Mouse (Mus musculus) stomach, embryonic 15.5 days (tissue): ENCODE measurements at regions not wholly inside any gene's neighbourhood (a gene's known extent, or its start where the extent isn't known, plus 50 kb on each side); places are given as distances from the start of the nearest gene placed in this dataset.

ENCODE experiments used
- ATAC-seq: fragments of 200-750 bp; cut with Nextera tagmentation; 2 replicates; pipeline ENCODE4 v1.8.0; 2017; ENCODE audit warnings: low read depth, moderate number of reproducible peaks, moderate TSS enrichment; ENCODE audit not compliant: insufficient read depth, low FRiP score
- H3K27ac ChIP-seq: fragments of 300-500 bp; sonication (generic); 2 replicates; pipeline ENCODE4 v1.5.1; 2015; ENCODE audit warnings: mild to moderate bottlenecking, inconsistent platforms
- H3K27me3 ChIP-seq: fragments of 300-500 bp; sonication (generic); replicated peaks from 2 replicates; pipeline ENCODE4 v1.6.1; 2015; ENCODE audit warnings: inconsistent platforms
- H3K36me3 ChIP-seq: fragments of 300-500 bp; sonication (generic); 2 replicates; pipeline ENCODE4 v1.6.1; 2015; ENCODE audit warnings: inconsistent platforms
- H3K4me1 ChIP-seq: fragments of 300-500 bp; sonication (generic); 2 replicates; pipeline ENCODE4 v1.6.1; 2015; ENCODE audit warnings: inconsistent platforms
- H3K4me2 ChIP-seq: fragments of 300-500 bp; sonication (generic); 2 replicates; pipeline ENCODE4 v1.6.1; 2015; ENCODE audit warnings: mild to moderate bottlenecking, inconsistent platforms
- H3K4me3 ChIP-seq: fragments of 300-500 bp; sonication (generic); replicated peaks from 2 replicates; pipeline ENCODE4 v1.5.1; 2015; ENCODE audit warnings: inconsistent platforms
- H3K9ac ChIP-seq: fragments of 300-500 bp; sonication (generic); 2 replicates; pipeline ENCODE4 v1.6.1; 2015; ENCODE audit warnings: inconsistent platforms
- H3K9me3 ChIP-seq: fragments of 300-500 bp; sonication (generic); 2 replicates; pipeline ENCODE4 v1.6.1; 2016; ENCODE audit warnings: inconsistent platforms
- WGBS: fragments of 180-500 bp; shearing (Covaris S2); methylation state at CpG from one replicate; pipeline ENCODE4 v1.1.7; 2015; 5-methylcytosine and 5-hydroxymethylcytosine counted together

DNA sequence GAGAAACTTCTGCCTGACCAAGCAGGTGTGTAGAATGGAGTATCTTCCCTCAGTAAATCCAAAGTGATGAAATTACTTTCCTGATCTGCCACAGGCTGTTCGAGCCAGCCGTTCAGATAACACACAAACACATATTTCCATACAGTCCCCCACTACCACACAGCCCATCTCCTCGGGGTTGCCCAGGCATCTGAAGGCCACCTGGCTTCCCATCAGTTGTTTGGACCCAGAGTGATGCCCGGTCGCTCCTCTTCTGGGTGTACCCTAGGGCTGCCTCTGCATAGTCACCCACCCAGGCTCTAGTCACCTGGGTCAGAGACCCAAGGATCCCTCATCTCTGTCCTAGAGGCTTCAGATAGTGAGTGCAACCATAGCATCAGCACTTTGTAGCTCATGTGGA is 107.9 kb downstream of the CK137956 start:
- Histone ChIP-seq H3K4me1 (no peaks in the 10 kb centered on the region), H3K9me3 (no peaks in the 10 kb centered on the region), H3K27me3 (no peaks in the 10 kb centered on the region), H3K27ac (no peak overlapping the region), H3K4me3 (no peak overlapping the region), H3K9ac (no peak overlapping the region), H3K4me2 (no peak overlapping the region), H3K36me3 (no peaks in the 10 kb centered on the region)
- no peak for ATAC-seq
- WGBS = 84% methylated on average over 5 of the region's 5 CpGs

DNA sequence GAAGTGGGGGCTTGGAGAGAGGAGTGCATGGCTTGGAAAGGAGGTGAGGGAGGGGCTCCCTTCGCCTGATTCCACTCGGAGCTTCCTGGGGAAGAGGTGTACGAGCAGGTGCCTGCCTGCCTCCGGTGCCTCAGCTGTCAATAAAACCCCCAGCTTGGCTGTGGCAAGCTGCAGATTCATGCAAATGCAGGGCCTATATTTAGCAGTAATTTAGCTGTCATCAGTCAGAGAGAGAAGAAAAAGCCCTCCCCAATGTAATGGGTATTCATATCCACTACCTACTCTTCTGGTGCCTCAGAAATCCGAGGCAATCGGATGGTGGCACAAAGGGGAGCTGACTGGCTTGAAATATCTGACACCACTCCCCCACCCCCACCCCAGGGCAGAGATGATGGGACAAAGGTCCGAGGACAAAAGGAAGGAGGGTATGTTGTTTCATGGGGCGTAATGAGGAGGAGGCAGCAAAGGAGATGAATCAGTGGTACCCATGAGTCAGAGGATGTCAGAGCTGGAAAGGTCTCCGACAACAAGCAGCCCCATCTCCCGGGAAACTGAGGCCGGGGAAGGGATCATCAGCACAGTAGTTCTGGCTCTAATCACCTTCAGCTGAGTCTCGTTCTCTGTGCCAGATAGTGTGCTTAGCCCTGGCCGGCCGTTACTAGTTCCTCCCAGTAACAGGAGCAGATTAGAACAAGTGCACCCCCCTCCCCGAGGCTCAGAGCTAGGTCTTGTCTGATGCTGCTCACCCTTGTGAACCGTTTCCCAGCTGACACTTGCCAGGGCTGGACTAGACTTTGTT is 109.2 kb downstream of the CK137956 start:
- 65% methylated on average over 16 of the region's 16 CpGs for WGBS
- Histone ChIP-seq H3K4me2 (no peak overlapping the region), H3K27ac (no peak overlapping the region), H3K4me1 (no peaks in the 10 kb centered on the region), H3K36me3 (no peaks in the 10 kb centered on the region), H3K9ac (no peak overlapping the region), H3K4me3 (no peak overlapping the region), H3K27me3 (no peaks in the 10 kb centered on the region), H3K9me3 (no peaks in the 10 kb centered on the region)
- ATAC-seq = no peak

DNA sequence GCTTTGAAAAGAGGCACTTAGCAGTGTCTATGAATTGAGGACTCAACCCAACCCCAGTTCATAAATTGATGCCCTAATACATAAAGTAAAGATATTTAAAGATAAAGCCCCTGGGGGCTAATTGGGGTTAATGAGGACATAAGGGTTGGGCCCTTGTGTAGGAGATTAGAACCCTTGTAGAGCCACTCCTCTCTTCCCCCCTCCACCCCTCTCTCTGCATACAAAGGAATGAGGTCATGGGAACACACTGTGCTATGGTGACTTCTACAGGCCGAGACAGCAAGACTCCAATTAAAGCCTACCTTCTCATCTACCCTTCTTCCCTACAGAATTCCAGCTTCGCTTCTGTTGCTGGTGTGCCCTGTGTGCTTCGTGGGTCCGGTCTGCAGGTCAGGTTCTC is 110.5 kb downstream of the CK137956 start:
- 84% methylated on average over 4 of the region's 4 CpGs for WGBS
- no peak overlapping the region for H3K4me2 ChIP-seq
- H3K36me3 ChIP-seq = no peaks in the 10 kb centered on the region
- no peaks in the 10 kb centered on the region for H3K27me3 ChIP-seq
- H3K4me1 ChIP-seq = no peaks in the 10 kb centered on the region
- no peak overlapping the region for H3K27ac ChIP-seq
- no peak overlapping the region for H3K9ac ChIP-seq
- no peak overlapping the region for H3K4me3 ChIP-seq
- ATAC-seq = no peak
- H3K9me3 ChIP-seq = no peaks in the 10 kb centered on the region

DNA sequence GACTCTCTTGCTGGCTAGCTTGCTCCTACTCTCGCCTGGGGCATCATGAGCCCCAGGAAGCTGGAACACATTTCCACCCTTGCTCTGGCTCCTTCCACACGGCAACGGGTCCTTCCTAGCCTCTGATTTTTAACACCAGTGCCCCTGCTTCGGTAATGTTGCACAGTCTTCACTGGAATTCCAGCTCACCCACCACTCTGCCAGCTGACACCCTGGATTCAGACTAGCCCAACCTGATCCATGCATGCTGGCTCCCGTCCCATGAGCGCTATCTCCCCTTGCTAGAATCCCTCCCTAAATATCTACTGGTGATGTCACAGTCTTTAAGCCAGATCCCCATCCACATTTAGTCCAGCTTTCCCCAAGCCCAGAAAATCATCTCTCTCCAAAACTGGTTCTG is 111.2 kb downstream of the CK137956 start:
- Histone ChIP-seq H3K4me3 (no peak overlapping the region), H3K27me3 (no peaks in the 10 kb centered on the region), H3K36me3 (no peaks in the 10 kb centered on the region), H3K27ac (no peak overlapping the region), H3K4me1 (no peaks in the 10 kb centered on the region), H3K9ac (no peak overlapping the region), H3K4me2 (no peak overlapping the region), H3K9me3 (no peaks in the 10 kb centered on the region)
- ATAC-seq = no peak
- 87% methylated on average over 6 of the region's 6 CpGs for WGBS

DNA sequence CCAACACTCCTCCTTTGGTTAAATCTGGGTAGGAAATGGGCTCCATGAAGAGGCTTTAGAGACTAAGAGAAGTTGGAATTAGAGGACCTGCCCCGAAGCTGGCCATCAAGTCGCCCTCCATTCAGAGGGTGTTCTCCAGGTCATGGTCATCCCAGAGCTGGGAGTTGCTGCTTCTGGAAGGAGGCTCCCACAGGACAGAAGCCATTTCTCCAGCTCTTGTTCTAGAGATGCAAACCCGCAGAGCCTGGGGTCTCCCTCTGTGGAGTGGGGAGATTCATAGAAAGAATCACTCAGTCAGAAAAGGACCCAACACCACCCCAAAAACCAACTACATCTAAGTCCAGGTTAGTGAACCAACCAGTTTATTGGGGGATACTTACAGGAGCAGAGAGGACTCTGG is 112.2 kb downstream of the CK137956 start:
- ATAC-seq = no peak
- Histone ChIP-seq H3K27ac (no peak overlapping the region), H3K4me3 (no peak overlapping the region), H3K9me3 (no peaks in the 10 kb centered on the region), H3K27me3 (no peaks in the 10 kb centered on the region), H3K4me2 (no peak overlapping the region), H3K4me1 (no peaks in the 10 kb centered on the region), H3K36me3 (no peaks in the 10 kb centered on the region), H3K9ac (no peak overlapping the region)
- WGBS = 82% methylated on average over 3 of the region's 3 CpGs

DNA sequence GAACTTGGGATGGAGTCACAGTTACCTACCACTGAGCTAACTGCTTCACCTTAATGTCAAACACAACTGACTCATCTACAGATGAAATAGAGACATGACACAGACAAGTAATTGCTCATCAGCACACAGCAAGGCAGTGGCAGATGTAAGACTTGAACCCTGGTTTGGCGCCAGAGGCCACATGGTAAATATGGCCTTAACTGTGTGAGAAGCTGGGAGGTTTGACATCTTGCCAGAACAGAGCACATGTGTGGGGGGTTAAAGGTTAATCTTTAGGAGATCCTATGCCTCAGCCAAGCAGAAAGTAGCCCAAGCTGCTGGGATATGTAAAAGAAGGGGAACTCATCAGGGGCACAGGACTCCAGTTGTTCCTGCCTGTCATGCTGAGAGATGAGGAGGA is 114.9 kb downstream of the CK137956 start:
- no peak overlapping the region for H3K4me3 ChIP-seq

DNA sequence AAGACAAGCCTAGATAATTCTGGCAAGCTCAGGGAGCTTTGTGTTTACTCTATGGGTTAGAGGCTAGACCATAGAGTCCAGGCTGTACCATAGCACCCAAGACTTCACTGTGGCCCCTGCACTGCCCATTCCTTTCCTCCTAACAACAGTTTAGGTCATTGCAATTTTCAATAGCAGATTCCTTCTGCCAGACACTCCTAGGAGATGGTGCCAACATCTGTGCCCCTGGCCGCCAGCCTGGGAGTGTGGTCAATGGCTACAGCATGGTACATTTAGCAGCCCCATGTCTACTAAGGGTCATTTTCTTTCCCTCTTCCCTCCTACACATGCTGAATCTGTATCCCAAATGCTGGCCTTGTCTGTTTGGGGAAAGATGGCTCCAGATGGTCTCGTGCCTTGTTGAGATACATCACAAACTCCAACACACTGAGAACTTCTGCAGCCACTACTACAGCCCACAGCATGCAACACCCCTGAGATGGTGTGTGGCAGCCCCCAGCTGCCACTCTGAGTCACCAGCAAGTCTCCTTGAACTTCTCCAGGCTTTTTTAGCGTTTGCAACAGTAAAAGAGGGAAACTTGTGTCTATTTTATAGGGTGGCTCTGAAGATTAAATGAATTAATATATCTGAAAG is 115.9 kb downstream of the CK137956 start:
- WGBS = 78% methylated on average over 3 of the region's 3 CpGs
- no peak overlapping the region for H3K27ac ChIP-seq
- no peak overlapping the region for H3K4me3 ChIP-seq
- no peaks in the 10 kb centered on the region for H3K4me1 ChIP-seq
- no peaks in the 10 kb centered on the region for H3K27me3 ChIP-seq
- ATAC-seq = no peak
- no peaks in the 10 kb centered on the region for H3K36me3 ChIP-seq
- no peak overlapping the region for H3K4me2 ChIP-seq
- no peak overlapping the region for H3K9ac ChIP-seq
- no peaks in the 10 kb centered on the region for H3K9me3 ChIP-seq

More for the DNA sequence above, 114.9 kb downstream of the CK137956 start:
- Histone ChIP-seq H3K27me3 (no peaks in the 10 kb centered on the region), H3K4me1 (no peaks in the 10 kb centered on the region), H3K9ac (no peak overlapping the region), H3K4me2 (no peak overlapping the region), H3K9me3 (no peaks in the 10 kb centered on the region), H3K36me3 (no peaks in the 10 kb centered on the region), H3K27ac (no peak overlapping the region)
- WGBS = 74% methylated on average over 1 of the region's 1 CpGs
- no peak for ATAC-seq

DNA sequence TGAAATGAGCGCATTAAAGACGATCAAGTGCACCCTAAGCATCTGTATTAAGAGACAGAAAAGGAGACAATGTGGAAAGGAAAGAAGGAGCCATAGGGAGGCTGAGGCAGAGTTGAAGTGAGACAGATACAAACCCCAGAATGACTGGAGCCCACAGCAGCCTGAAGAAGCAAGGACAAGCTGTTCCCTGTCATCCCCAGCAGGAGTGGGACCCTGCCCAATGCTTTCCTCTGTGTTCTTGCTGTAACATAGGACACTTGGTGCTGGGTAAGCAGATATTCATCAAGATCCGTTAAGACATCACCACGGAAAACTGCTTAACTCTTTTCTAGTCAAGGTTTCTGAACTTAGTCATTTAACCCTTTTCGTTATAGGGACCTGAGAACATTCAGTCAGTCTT is 121.4 kb downstream of the CK137956 start:
- ATAC-seq = no peak

DNA sequence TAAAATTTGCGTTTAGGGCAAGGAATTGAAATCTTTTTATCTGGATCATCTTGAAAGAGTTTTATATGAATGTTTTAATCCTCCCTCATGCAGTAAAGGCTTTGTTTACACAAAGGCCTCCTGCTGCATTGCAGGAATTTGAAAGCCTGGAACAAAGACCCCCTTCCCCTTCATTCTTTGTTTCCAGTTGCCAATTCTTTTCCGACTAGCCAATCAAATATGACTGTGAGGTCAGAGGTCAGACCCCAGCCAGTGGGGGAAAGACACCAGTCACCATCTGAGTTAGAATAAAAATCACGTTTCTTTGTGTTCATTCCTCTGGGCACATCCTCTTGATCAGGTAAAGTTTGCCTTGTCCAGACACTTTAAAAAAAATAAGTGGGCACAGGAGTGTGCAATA is 124.4 kb downstream of the CK137956 start:
- Histone ChIP-seq H3K9ac (no peak overlapping the region), H3K4me2 (no peak overlapping the region), H3K36me3 (no peaks in the 10 kb centered on the region), H3K9me3 (no peaks in the 10 kb centered on the region), H3K27me3 (no peaks in the 10 kb centered on the region), H3K27ac (no peak overlapping the region), H3K4me1 (no peaks in the 10 kb centered on the region), H3K4me3 (no peak overlapping the region)
- WGBS = 34% methylated on average over 3 of the region's 3 CpGs
- ATAC-seq = no peak

More for the DNA sequence above, 121.4 kb downstream of the CK137956 start:
- no peak overlapping the region for H3K9ac ChIP-seq
- no peak overlapping the region for H3K4me2 ChIP-seq
- H3K4me3 ChIP-seq = no peak overlapping the region
- H3K4me1 ChIP-seq = no peaks in the 10 kb centered on the region
- H3K36me3 ChIP-seq = no peaks in the 10 kb centered on the region
- WGBS = 77% methylated on average over 5 of the region's 5 CpGs
- H3K9me3 ChIP-seq = no peaks in the 10 kb centered on the region
- no peaks in the 10 kb centered on the region for H3K27me3 ChIP-seq
- H3K27ac ChIP-seq = no peak overlapping the region

DNA sequence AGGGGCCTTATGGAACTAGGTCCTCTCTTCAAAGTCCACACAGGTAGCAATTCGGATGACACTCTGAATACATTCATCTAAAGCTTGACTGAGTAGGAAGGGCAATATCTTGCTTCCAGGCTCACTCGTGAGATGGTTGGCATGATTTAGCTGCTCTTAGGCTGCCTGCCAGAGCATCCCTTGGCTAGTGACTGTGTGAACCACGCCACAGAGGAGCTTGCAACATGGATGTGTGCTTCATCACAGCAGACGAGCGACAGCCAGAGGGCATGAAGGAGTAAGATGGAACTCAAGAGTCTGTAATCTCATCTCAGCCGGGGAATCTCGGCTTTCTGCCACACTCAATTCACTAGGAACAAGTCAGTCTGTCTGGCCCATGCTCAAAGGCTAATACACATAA is 127.3 kb downstream of the CK137956 start:
- WGBS = 73% methylated on average over 7 of the region's 7 CpGs
- Histone ChIP-seq H3K9me3 (no peaks in the 10 kb centered on the region), H3K4me2 (no peak overlapping the region), H3K9ac (no peak overlapping the region), H3K4me3 (no peak overlapping the region), H3K27ac (no peak overlapping the region), H3K4me1 (no peaks in the 10 kb centered on the region), H3K27me3 (no peaks in the 10 kb centered on the region), H3K36me3 (no peaks in the 10 kb centered on the region)
- no peak for ATAC-seq

DNA sequence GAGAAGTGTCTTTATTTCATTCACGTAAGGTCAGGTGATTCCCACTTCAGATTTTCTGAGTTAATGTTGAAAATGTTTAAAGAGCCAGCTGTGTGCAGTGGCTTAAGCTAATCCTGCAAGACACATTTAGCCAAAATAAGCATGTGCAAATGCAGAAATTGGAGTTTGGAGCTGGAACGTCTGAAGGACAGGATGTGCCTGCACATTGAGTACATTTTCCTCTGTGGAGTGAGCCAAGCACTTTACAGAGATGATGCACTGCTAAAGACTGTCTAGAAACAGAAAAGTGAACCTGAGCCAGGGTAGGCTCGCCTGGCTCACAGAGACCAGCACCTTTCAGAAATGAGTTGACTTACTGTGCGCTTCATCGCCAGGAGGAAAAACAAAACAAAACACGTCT is 137.1 kb downstream of the CK137956 start:
- H3K36me3 ChIP-seq = no peaks in the 10 kb centered on the region
- H3K9ac ChIP-seq = no peak overlapping the region
- no peaks in the 10 kb centered on the region for H3K27me3 ChIP-seq
- H3K9me3 ChIP-seq = no peaks in the 10 kb centered on the region
- no peak overlapping the region for H3K27ac ChIP-seq
- H3K4me1 ChIP-seq = no peaks in the 10 kb centered on the region
- ATAC-seq = no peak
- H3K4me3 ChIP-seq = no peak overlapping the region
- no peak overlapping the region for H3K4me2 ChIP-seq
- WGBS = 68% methylated on average over 6 of the region's 6 CpGs

DNA sequence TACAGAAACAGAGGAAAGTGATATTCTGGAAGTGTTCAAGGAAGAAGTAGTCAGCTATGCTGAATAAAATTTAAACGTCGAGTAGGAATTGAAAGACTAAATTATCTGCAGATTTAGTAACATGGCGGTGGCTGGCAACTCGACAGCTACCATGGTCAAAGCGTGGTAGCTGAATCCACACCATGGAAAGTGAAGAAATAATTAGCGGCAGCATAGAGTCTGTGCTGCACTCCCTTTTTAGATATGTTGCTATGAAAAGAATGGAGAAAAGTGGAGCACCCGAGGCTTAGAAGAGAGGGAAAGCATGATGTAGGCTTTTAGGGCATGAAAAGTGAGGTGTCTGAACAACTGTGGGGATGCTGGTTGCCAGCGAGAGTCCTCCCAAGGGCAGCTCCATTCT is 143.8 kb downstream of the CK137956 start:
- Histone ChIP-seq H3K4me2 (no peak overlapping the region), H3K4me1 (no peaks in the 10 kb centered on the region), H3K4me3 (no peak overlapping the region), H3K9ac (no peak overlapping the region), H3K9me3 (no peaks in the 10 kb centered on the region), H3K27me3 (no peaks in the 10 kb centered on the region), H3K36me3 (no peaks in the 10 kb centered on the region), H3K27ac (no peak overlapping the region)
- 83% methylated on average over 8 of the region's 8 CpGs for WGBS
- ATAC-seq = no peak
